Mouse (Mus musculus) myocyte (in vitro differentiated cells): ENCODE measurements around the gene Ldb1.

Experiments
- MYOG ChIP-seq, 3 experiments: IDR thresholded peaks; one replicate each; pipeline ENCODE4 v1.6.1; 2011; ENCODE audit warnings: control low read depth in 2 of 3, low read depth in 2 of 3, mild to moderate bottlenecking in 2 of 3; ENCODE audit not compliant: insufficient read length in 2 of 3, control insufficient read depth in 1 of 3, insufficient read depth in 1 of 3
- POLR2A ChIP-seq: IDR thresholded peaks from one replicate; pipeline ENCODE4 v1.6.1; 2011; ENCODE audit warnings: low read depth, mild to moderate bottlenecking, control low read depth, moderate library complexity; ENCODE audit not compliant: insufficient read length
- SRF ChIP-seq: IDR thresholded peaks from one replicate; pipeline ENCODE4 v1.6.1; 2011; ENCODE audit warnings: low read depth; ENCODE audit not compliant: control insufficient read depth, insufficient read length

- TF ChIP-seq SRF, result no peak
- no peak for TF ChIP-seq MYOG (IDR thresholded peaks at IDR 0.05; ENCODE audit: control insufficient read depth in 1 of 3, insufficient read depth in 1 of 3, insufficient read length in 2 of 3, low read depth in 2 of 3)
- TF ChIP-seq POLR2A, result no peak
Observed at GRCm38 (mm10) chr19:45988238-45988637, 56.8 kb downstream of the Ldb1 start.
